Mouse (Mus musculus): ENCODE results near the gene Med15.

DNA sequence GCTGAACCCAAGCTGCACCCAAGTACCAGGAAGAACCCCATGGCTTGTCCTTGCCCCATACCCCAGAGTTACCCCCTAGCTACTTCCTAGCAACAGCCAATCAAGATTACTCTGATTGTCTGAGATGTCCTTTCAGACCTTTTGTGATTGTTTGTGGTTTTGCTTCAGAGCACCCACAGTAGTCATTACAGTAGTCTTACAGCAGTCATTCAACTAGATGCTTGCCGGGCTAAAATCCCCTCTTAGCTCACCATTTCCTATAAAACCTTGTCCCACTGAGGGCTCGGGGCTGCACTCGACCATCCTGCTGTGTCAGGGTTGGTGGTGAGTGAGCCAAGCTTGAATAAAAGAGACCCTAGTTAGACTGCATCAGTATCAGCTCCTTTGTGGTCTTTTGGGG lies 37.8 kb downstream of the Med15 start:
- TF ChIP-seq CTCF (IDR thresholded peaks at IDR 0.05; ENCODE audit: low read depth) = no peak
- TF ChIP-seq EP300 (IDR thresholded peaks at IDR 0.05; ENCODE audit: low read depth) = no peak
